In genomic region chr1:188866515-188866914, GRCm38 (mm10) we compare ENCODE assay signal across 16 mouse cellular contexts.
DNase-seq lines count a peak whose midpoint lies in the region; ATAC-seq and TF ChIP-seq lines count a peak whose summit lies in the region.
"Had no signal": no experiment of that assay in that cellular context is flagged by ENCODE, and none has a peak within 500 bp of the region (broad histone marks: within the 10 kb centered on the region; RNA-seq: fewer than 3 reads in every experiment).

No protein-coding gene starts in this region.

- H3K9me3 ChIP-seq in heart, embryonic 12.5 days (replicated peaks) = no peaks in the 10 kb centered on the region
- no peaks in the 10 kb centered on the region for H3K9me3 ChIP-seq in kidney, postnatal 0 days (replicated peaks; ENCODE audit: low read length)
- H3K9me3 ChIP-seq: forebrain, embryonic 12.5 days; hindbrain, embryonic 12.5 days; limb, embryonic 15.5 days had no signal

- H3K4me1 ChIP-seq in heart, embryonic 12.5 days (replicated peaks) = 0 out of 2 replicates have a peak, but pooled peaks cover 3% of the 10 kb centered on the region
- no peaks in the 10 kb centered on the region for H3K4me1 ChIP-seq in kidney, postnatal 0 days (replicated peaks; ENCODE audit: insufficient read depth, low read length)
- H3K4me1 ChIP-seq: forebrain, embryonic 12.5 days; limb, embryonic 15.5 days had no signal

- ATAC-seq in heart, embryonic 12.5 days (ENCODE audit: insufficient number of reproducible peaks, low FRiP score) = no peak
- ATAC-seq in kidney, postnatal 0 days (replicated peaks; ENCODE audit: low FRiP score, low read depth) = no peak

- peak overlapping the region; percentile 42 for H3K4me2 ChIP-seq in heart, embryonic 12.5 days
- H3K4me2 ChIP-seq in kidney, postnatal 0 days (ENCODE audit: low read length) = peak overlapping the region; percentile 32; the same call in 1 of the 2 replicates
- H3K4me2 ChIP-seq: forebrain, embryonic 12.5 days; hindbrain, embryonic 12.5 days; limb, embryonic 15.5 days had no signal

- no peak for TF ChIP-seq CTCF in kidney, postnatal 0 days (IDR thresholded peaks at IDR 0.05; ENCODE audit: low read depth)

- no peaks in the 10 kb centered on the region for H3K36me3 ChIP-seq in heart, embryonic 12.5 days
- H3K36me3 ChIP-seq in kidney, postnatal 0 days (ENCODE audit: insufficient read depth, low read length) = no peaks in the 10 kb centered on the region
- H3K36me3 ChIP-seq: forebrain, embryonic 12.5 days; hindbrain, embryonic 12.5 days; limb, embryonic 15.5 days had no signal

- 0 out of 2 replicates have a peak, but pooled peaks cover 3% of the 10 kb centered on the region for H3K27me3 ChIP-seq in heart, embryonic 12.5 days (replicated peaks)
- no peaks in the 10 kb centered on the region for H3K27me3 ChIP-seq in kidney, postnatal 0 days (ENCODE audit: insufficient read depth, low read length)
- H3K27me3 ChIP-seq: forebrain, embryonic 12.5 days; hindbrain, embryonic 12.5 days; limb, embryonic 15.5 days had no signal

- no peak overlapping the region for H3K9ac ChIP-seq in heart, embryonic 12.5 days
- H3K9ac ChIP-seq in kidney, postnatal 0 days (ENCODE audit: low read depth, low read length) = no peak overlapping the region
- H3K9ac ChIP-seq: forebrain, embryonic 12.5 days; hindbrain, embryonic 12.5 days; limb, embryonic 15.5 days had no signal

- H3K27ac ChIP-seq in heart, embryonic 12.5 days (ENCODE audit: poor library complexity, severe bottlenecking) = no peak overlapping the region
- no peak overlapping the region for H3K27ac ChIP-seq in kidney, postnatal 0 days
- H3K27ac ChIP-seq: forebrain, embryonic 12.5 days; hindbrain, embryonic 12.5 days; limb, embryonic 15.5 days had no signal

- H3K4me3 ChIP-seq in heart, embryonic 12.5 days = no peak overlapping the region
- H3K4me3 ChIP-seq in kidney, postnatal 0 days (replicated peaks; ENCODE audit: low read depth, low read length) = no peak overlapping the region
- H3K4me3 ChIP-seq: forebrain, embryonic 12.5 days; hindbrain, embryonic 12.5 days; limb, embryonic 15.5 days had no signal

- 41% methylated on average over 11 of the region's 11 CpGs for WGBS in heart, embryonic 12.5 days
- 52% methylated on average over 11 of the region's 11 CpGs for WGBS in kidney, postnatal 0 days

- no peak for DNase-seq in heart, adult 8-10 months (ENCODE audit: low spot score)
- DNase-seq in kidney, postnatal 0 days (ENCODE audit: low spot score) = no peak
- no peak for DNase-seq in kidney, adult 9 months
- DNase-seq in retina, postnatal 1 day = peak; percentile 28
- DNase-seq in retina, embryonic 14.5 days (ENCODE audit: low spot score) = no peak
- no peak for DNase-seq in urinary bladder, adult 2 months (ENCODE audit: low spot score)
- DNase-seq: cerebellum, adult 11-12 months; cerebellum, postnatal 36 days; gastrocnemius, postnatal 25 days; lung, adult 18-20 months; spleen, adult 18-20 months; thymus, postnatal 4 days had no signal
